Mouse (Mus musculus): ENCODE measurements around the gene Cox15. TPM values are rescaled to one million over a fixed set of nuclear protein-coding genes. Genes with fewer than 3 reads are reported as not detected.

Cox15 gene
- total RNA-seq, 1 experiment from 2014 or later: 12.1 TPM

GRCm38 (mm10) chr19:43723501-43723900 lies 29.3 kb downstream of the Cox15 start:
- ATAC-seq (ENCODE audit: extremely low read depth, insufficient number of reproducible peaks, low FRiP score, poor library complexity, severe bottlenecking): no peak

GRCm38 (mm10) chr19:43722891-43723290 lies 29.9 kb downstream of the Cox15 start:
- no peak for ATAC-seq (ENCODE audit: extremely low read depth, insufficient number of reproducible peaks, low FRiP score, poor library complexity, severe bottlenecking)

GRCm38 (mm10) chr19:43720061-43720460 lies 32.7 kb downstream of the Cox15 start:
- no peak for ATAC-seq (ENCODE audit: extremely low read depth, insufficient number of reproducible peaks, low FRiP score, poor library complexity, severe bottlenecking)

GRCm38 (mm10) chr19:43711971-43712370 lies 40.8 kb downstream of the Cox15 start:
- no peak for ATAC-seq (ENCODE audit: extremely low read depth, insufficient number of reproducible peaks, low FRiP score, poor library complexity, severe bottlenecking)

GRCm38 (mm10) chr19:43711159-43711916 lies 41.5 kb downstream of the Cox15 start:
- peak; percentile 63 for ATAC-seq (ENCODE audit: extremely low read depth, insufficient number of reproducible peaks, low FRiP score, poor library complexity, severe bottlenecking)

GRCm38 (mm10) chr19:43709317-43709716 lies 43.5 kb downstream of the Cox15 start:
- ATAC-seq (ENCODE audit: extremely low read depth, insufficient number of reproducible peaks, low FRiP score, poor library complexity, severe bottlenecking): no peak

GRCm38 (mm10) chr19:43708206-43708605 lies 44.6 kb downstream of the Cox15 start:
- ATAC-seq (ENCODE audit: extremely low read depth, insufficient number of reproducible peaks, low FRiP score, poor library complexity, severe bottlenecking): no peak

- no peak for ATAC-seq (ENCODE audit: extremely low read depth, insufficient number of reproducible peaks, low FRiP score, poor library complexity, severe bottlenecking)
These were observed 47.9 kb downstream of the Cox15 start for GRCm38 (mm10) chr19:43704787-43705497.

- ATAC-seq (ENCODE audit: extremely low read depth, insufficient number of reproducible peaks, low FRiP score, poor library complexity, severe bottlenecking): no peak
These were observed 48.6 kb downstream of the Cox15 start for GRCm38 (mm10) chr19:43704211-43704610.

GRCm38 (mm10) chr19:43699763-43700155 lies 53.0 kb downstream of the Cox15 start:
- ATAC-seq (ENCODE audit: extremely low read depth, insufficient number of reproducible peaks, low FRiP score, poor library complexity, severe bottlenecking): no peak

- no peak for ATAC-seq (ENCODE audit: extremely low read depth, insufficient number of reproducible peaks, low FRiP score, poor library complexity, severe bottlenecking)
These were observed 53.6 kb downstream of the Cox15 start for GRCm38 (mm10) chr19:43699021-43699762.

- ATAC-seq (ENCODE audit: extremely low read depth, insufficient number of reproducible peaks, low FRiP score, poor library complexity, severe bottlenecking): no peak
These were observed 55.0 kb downstream of the Cox15 start for GRCm38 (mm10) chr19:43697666-43698370.

- ATAC-seq (ENCODE audit: extremely low read depth, insufficient number of reproducible peaks, low FRiP score, poor library complexity, severe bottlenecking): no peak
These were observed 57.3 kb downstream of the Cox15 start for GRCm38 (mm10) chr19:43695514-43695964.

GRCm38 (mm10) chr19:43692815-43693214 lies 60.0 kb downstream of the Cox15 start:
- ATAC-seq (ENCODE audit: extremely low read depth, insufficient number of reproducible peaks, low FRiP score, poor library complexity, severe bottlenecking): no peak

GRCm38 (mm10) chr19:43689419-43690246 lies 63.2 kb downstream of the Cox15 start, which contains the start of gene Entpd7:
Gene Entpd7, plus strand, starts transcription at chr19:43689672.
- peak; percentile 96 for ATAC-seq (ENCODE audit: extremely low read depth, insufficient number of reproducible peaks, low FRiP score, poor library complexity, severe bottlenecking)

All from neutrophil, adult 5-6 weeks (primary cell).